15 mouse cellular contexts compared by ENCODE assay signal in the genomic region with DNA sequence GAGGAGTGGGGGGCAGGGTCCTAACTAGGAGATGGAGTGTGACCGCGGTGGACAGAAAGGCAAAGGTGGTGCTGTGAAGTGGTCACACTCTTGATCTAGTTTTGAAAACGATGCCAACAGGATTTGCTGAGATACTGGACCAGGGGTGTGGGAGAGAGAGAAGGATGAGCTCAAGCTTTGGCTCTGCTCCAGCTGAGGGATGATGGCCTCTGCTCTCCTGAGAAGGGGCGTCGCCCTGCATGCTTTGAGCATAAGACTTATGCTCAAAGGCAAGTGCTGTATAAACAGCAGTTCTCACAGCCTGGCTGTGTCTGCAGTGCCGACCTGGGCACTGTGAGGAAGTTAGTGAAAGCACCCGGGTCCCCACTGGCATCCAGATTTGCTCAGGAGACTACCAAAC. TPM values are rescaled to one million over a fixed set of nuclear protein-coding genes. Genes with fewer than 3 reads are reported as not detected.
DNase-seq lines count a peak whose midpoint lies in the region; ATAC-seq and TF ChIP-seq lines count a peak whose summit lies in the region.
"Had no signal": no experiment of that assay in that cellular context is flagged by ENCODE, and none has a peak within 500 bp of the region (broad histone marks: within the 10 kb centered on the region; RNA-seq: fewer than 3 reads in every experiment).

No protein-coding gene starts in this region.

- no peak for TF ChIP-seq CTCF in gastrocnemius, adult 2 months (IDR thresholded peaks at IDR 0.05)

- peaks cover 49% of the 10 kb centered on the region for H3K4me1 ChIP-seq in neural tube, embryonic 12.5 days

- peak; percentile 73 for DNase-seq in gastrocnemius, adult 18-20 months (ENCODE audit: low spot score)
- no peak for DNase-seq in gastrocnemius, postnatal 10 days
- no peak for DNase-seq in neural tube, embryonic 10.5 days (ENCODE audit: extremely low spot score, low spot score)
- DNase-seq in gastrocnemius, adult 2 months, result peak; percentile 77
- peak; percentile 83 for DNase-seq in skeletal muscle tissue, adult 2 months (ENCODE audit: low read depth, low spot score)
- no peak for DNase-seq in cerebellum, postnatal 25 days
- DNase-seq in kidney, adult 9 months, result no peak
- DNase-seq: adrenal gland, postnatal 14 days; cerebellum, adult 11-12 months; embryo, embryonic 11 days; kidney, adult 8-10 months; left cerebral cortex, postnatal 4 days had no signal

- 69% methylated on average over 7 of the region's 7 CpGs for WGBS in neural tube, embryonic 12.5 days

- H3K27me3 ChIP-seq in neural tube, embryonic 12.5 days (replicated peaks), result peaks cover 42% of the 10 kb centered on the region

- 0 out of 2 replicates have a peak overlapping the region, but pooled peaks have one; percentile 3 for H3K9ac ChIP-seq in neural tube, embryonic 12.5 days
- H3K9ac ChIP-seq: stomach, embryonic 15.5 days had no signal

- H3K4me3 ChIP-seq in neural tube, embryonic 12.5 days, result no peak overlapping the region
- no peak overlapping the region for H3K4me3 ChIP-seq in gastrocnemius, adult 2 months
- H3K4me3 ChIP-seq: stomach, embryonic 15.5 days had no signal

- no peak overlapping the region for H3K27ac ChIP-seq in neural tube, embryonic 12.5 days
- peak overlapping the region; percentile 81 for H3K27ac ChIP-seq in gastrocnemius, adult 2 months
- H3K27ac ChIP-seq: stomach, embryonic 15.5 days had no signal

- no peak for ATAC-seq in neural tube, embryonic 12.5 days (ENCODE audit: low FRiP score, low read depth)
- ATAC-seq: forebrain, embryonic 16.5 days had no signal

- no peaks in the 10 kb centered on the region for H3K36me3 ChIP-seq in neural tube, embryonic 12.5 days
- H3K36me3 ChIP-seq: stomach, embryonic 15.5 days had no signal

- H3K9me3 ChIP-seq in neural tube, embryonic 12.5 days, result no peaks in the 10 kb centered on the region
- H3K9me3 ChIP-seq: stomach, embryonic 15.5 days had no signal

- intact Hi-C loops in gastrocnemius, adult 2 months (cut with DNase I), result no loop called here

- H3K4me2 ChIP-seq in neural tube, embryonic 12.5 days (replicated peaks), result no peak overlapping the region
- H3K4me2 ChIP-seq: stomach, embryonic 15.5 days had no signal

RNA-seq across cellular contexts. Expression of a gene that starts 2.8 kb away (rescaled TPM):
- total RNA-seq in gastrocnemius, adult 18-20 months (2021), result 10 to 100 TPM in 1 of 2 experiments, 1 to 10 TPM in 1; 6.3 to 11.8 TPM
- 10 to 100 TPM; 45.2 to 60.2 TPM for total RNA-seq in gastrocnemius, postnatal 10 days (2021)
- polyA plus RNA-seq in neural tube, embryonic 12.5 days (2016; fragmentation: Nextera tagmentation; extraction: Ambion mirVana), result 22.9 and 26.3 TPM in 2 replicates
- 10 to 100 TPM in 1 of 2 experiments, 1 to 10 TPM in 1; 9.5 to 15.1 TPM for total RNA-seq in gastrocnemius, adult 2 months (2021)

RNA-seq across cellular contexts. Expression of a gene that starts 14.8 kb away (rescaled TPM):
- 1 to 10 TPM in 1 of 2 experiments, under 1 TPM in 1; 0.71 to 1.2 TPM for total RNA-seq in gastrocnemius, adult 18-20 months (2021)
- total RNA-seq in gastrocnemius, postnatal 10 days (2021), result 1 to 10 TPM; 1.5 to 1.8 TPM
- 2.0 and 2.5 TPM in 2 replicates for polyA plus RNA-seq in neural tube, embryonic 12.5 days (2016; fragmentation: Nextera tagmentation; extraction: Ambion mirVana)
- 1 to 10 TPM in 1 of 2 experiments, under 1 TPM in 1; 0.99 to 1.3 TPM for total RNA-seq in gastrocnemius, adult 2 months (2021)

RNA-seq across cellular contexts. Expression of a gene that starts 20.2 kb away (rescaled TPM):
- under 1 TPM in 1 of 2 experiments, not detected in 1; 0.18 TPM for total RNA-seq in gastrocnemius, adult 18-20 months (2021)
- under 1 TPM; 0.23 to 0.27 TPM for total RNA-seq in gastrocnemius, postnatal 10 days (2021)
- polyA plus RNA-seq in neural tube, embryonic 12.5 days (2016; fragmentation: Nextera tagmentation; extraction: Ambion mirVana), result 2.5 and 2.8 TPM in 2 replicates
- total RNA-seq in gastrocnemius, adult 2 months (2021), result not detected

RNA-seq across cellular contexts. Expression of a gene that starts 23.2 kb away (rescaled TPM):
- total RNA-seq in gastrocnemius, adult 18-20 months (2021), result 10 to 100 TPM; 45.1 to 47.0 TPM
- total RNA-seq in gastrocnemius, postnatal 10 days (2021), result 10 to 100 TPM; 46.4 to 49.3 TPM
- polyA plus RNA-seq in neural tube, embryonic 12.5 days (2016; fragmentation: Nextera tagmentation; extraction: Ambion mirVana), result 66.3 and 69.1 TPM in 2 replicates
- total RNA-seq in gastrocnemius, adult 2 months (2021), result 10 to 100 TPM; 41.2 to 53.8 TPM

RNA-seq across cellular contexts. Expression of a gene that starts 23.9 kb away (rescaled TPM):
- total RNA-seq in gastrocnemius, adult 18-20 months (2021), result 10 to 100 TPM; 14.8 to 15.3 TPM
- 10 to 100 TPM; 14.3 to 15.5 TPM for total RNA-seq in gastrocnemius, postnatal 10 days (2021)
- 58.7 TPM in 2 replicates for polyA plus RNA-seq in neural tube, embryonic 12.5 days (2016; fragmentation: Nextera tagmentation; extraction: Ambion mirVana)
- total RNA-seq in gastrocnemius, adult 2 months (2021), result 10 to 100 TPM; 14.7 to 15.1 TPM

Comparison
In these comparisons a context has a peak if more than half of its experiments do, and no peak if none do; other contexts are left out.
1. DNase-seq: peak in gastrocnemius, adult 18-20 months (single experiment), gastrocnemius, adult 2 months (single experiment) and skeletal muscle tissue, adult 2 months (single experiment); none in gastrocnemius, postnatal 10 days (single experiment), neural tube, embryonic 10.5 days (single experiment), cerebellum, postnatal 25 days (0 of 2) and kidney, adult 9 months (single experiment).